Mouse (Mus musculus) hindbrain, embryonic 11.5 days (tissue): ENCODE measurements around the gene Atp6v1g1. TPM values are rescaled to one million over a fixed set of nuclear protein-coding genes. Genes with fewer than 3 reads are reported as not detected.

Experiments used
- ATAC-seq: fragments of 200-750 bp; cut with Nextera tagmentation; 2 replicates; pipeline ENCODE4 v1.8.0; 2017; ENCODE audit warnings: mild to moderate bottlenecking, moderate TSS enrichment, moderate library complexity; ENCODE audit not compliant: low FRiP score
- DNase-seq: peaks from one replicate; pipeline ENCODE4 v3.0.0-alpha.2; 2015; ENCODE audit warnings: low spot score
- H3K27ac ChIP-seq: fragments of 300-500 bp; sonication (generic); 2 replicates; pipeline ENCODE4 v1.5.1; 2014; ENCODE audit warnings: mild to moderate bottlenecking, low read depth, low read length
- H3K27me3 ChIP-seq: fragments of 300-500 bp; sonication (generic); 2 replicates; pipeline ENCODE4 v1.6.1; 2014; ENCODE audit warnings: mild to moderate bottlenecking, low read length, moderate library complexity, mixed read lengths; ENCODE audit not compliant: control insufficient read depth, insufficient read depth
- H3K36me3 ChIP-seq: fragments of 300-500 bp; sonication (generic); 2 replicates; pipeline ENCODE4 v1.6.1; 2014; ENCODE audit warnings: mild to moderate bottlenecking, low read length, moderate library complexity, mixed read lengths; ENCODE audit not compliant: control insufficient read depth, insufficient read depth
- H3K4me1 ChIP-seq: fragments of 300-500 bp; sonication (generic); replicated peaks from 2 replicates; pipeline ENCODE4 v1.6.1; 2014; ENCODE audit warnings: low read length, mixed read lengths; ENCODE audit not compliant: control insufficient read depth, insufficient read depth
- H3K4me2 ChIP-seq: fragments of 300-500 bp; sonication (generic); replicated peaks from 2 replicates; pipeline ENCODE4 v1.6.1; 2014; ENCODE audit warnings: mild to moderate bottlenecking, low read depth, low read length
- H3K4me3 ChIP-seq: fragments of 300-500 bp; sonication (generic); 2 replicates; pipeline ENCODE4 v1.5.1; 2014; ENCODE audit warnings: low read depth, low read length
- H3K9ac ChIP-seq: fragments of 300-500 bp; sonication (generic); 2 replicates; pipeline ENCODE4 v1.6.1; 2014; ENCODE audit warnings: low read depth, low read length
- H3K9me3 ChIP-seq: fragments of 300-500 bp; sonication (generic); 2 replicates; pipeline ENCODE4 v1.6.1; 2016; ENCODE audit warnings: low read length; ENCODE audit not compliant: control insufficient read depth
- WGBS: fragments of 180-500 bp; shearing (Covaris S2); extraction: QIAGEN DNeasy Blood & Tissue Kit; methylation state at CpG from one replicate; pipeline ENCODE4 v1.1.7; 2014; 5-methylcytosine and 5-hydroxymethylcytosine counted together
- polyA plus RNA-seq: library from polyadenylated mRNA; unstranded; fragments of >200 nt; fragmentation: Nextera tagmentation; extraction: Ambion mirVana; gene quantifications from 2 replicates; pipeline ENCODE4 v1.2.1, GENCODE M21; 2014

Gene Atp6v1g1
- polyA plus RNA-seq, 1 experiment from 2014 or later, result 428 TPM

GRCm38 (mm10) chr4:63542209-63542608 lies 2.4 kb upstream of the Atp6v1g1 start:
- no peak overlapping the region for H3K4me2 ChIP-seq
- DNase-seq (no peak), ATAC-seq (no peak)
- no peak overlapping the region for H3K27ac ChIP-seq
- H3K4me1 ChIP-seq, result no peaks in the 10 kb centered on the region; the same call in 1 of the 2 replicates
- WGBS, result 80% methylated on average over 2 of the region's 2 CpGs
- no peaks in the 10 kb centered on the region for H3K9me3 ChIP-seq
- H3K27me3 ChIP-seq, result no peaks in the 10 kb centered on the region
- no peak overlapping the region for H3K4me3 ChIP-seq
- H3K9ac ChIP-seq, result no peak overlapping the region
- H3K36me3 ChIP-seq, result no peaks in the 10 kb centered on the region

GRCm38 (mm10) chr4:63543746-63544493 lies 652 bp upstream of the Atp6v1g1 start:
- WGBS, result 62% methylated on average over 10 of the region's 10 CpGs
- ATAC-seq (peak; percentile 65), DNase-seq (no peak)
- Histone ChIP-seq H3K4me3 (peak overlapping the region; percentile 84; the same call in 1 of the 2 replicates), H3K9ac (peak overlapping the region; percentile 31; the same call in 1 of the 2 replicates), H3K36me3 (no peaks in the 10 kb centered on the region; the same call in 1 of the 2 replicates), H3K4me1 (no peaks in the 10 kb centered on the region; the same call in 1 of the 2 replicates), H3K4me2 (no peak overlapping the region; the same call in 1 of the 2 replicates), H3K27ac (no peak overlapping the region), H3K9me3 (no peaks in the 10 kb centered on the region), H3K27me3 (no peaks in the 10 kb centered on the region)

GRCm38 (mm10) chr4:63545231-63545958 lies 823 bp downstream of the Atp6v1g1 start:
- no peaks in the 10 kb centered on the region; the same call in 1 of the 2 replicates for H3K4me1 ChIP-seq
- 23% methylated on average over 26 of the region's 26 CpGs for WGBS
- DNase-seq (peak; percentile 27), ATAC-seq (no peak)
- H3K36me3 ChIP-seq, result peaks cover 3% of the 10 kb centered on the region; the same call in 1 of the 2 replicates
- peak overlapping the region; percentile 84 for H3K4me3 ChIP-seq
- H3K27ac ChIP-seq, result peak overlapping the region; percentile 82
- H3K9ac ChIP-seq, result peak overlapping the region; percentile 96
- H3K9me3 ChIP-seq, result no peaks in the 10 kb centered on the region
- peak overlapping the region; percentile 66 for H3K4me2 ChIP-seq
- H3K27me3 ChIP-seq, result no peaks in the 10 kb centered on the region

- WGBS, result 80% methylated on average over 6 of the region's 6 CpGs
- Histone ChIP-seq H3K36me3 (peaks cover 8% of the 10 kb centered on the region; the same call in 1 of the 2 replicates), H3K9me3 (no peaks in the 10 kb centered on the region), H3K27me3 (no peaks in the 10 kb centered on the region), H3K4me3 (no peak overlapping the region), H3K27ac (no peak overlapping the region), H3K4me1 (no peaks in the 10 kb centered on the region; the same call in 1 of the 2 replicates), H3K4me2 (peak overlapping the region; percentile 66; the same call in 1 of the 2 replicates), H3K9ac (no peak overlapping the region)
- no peak for DNase-seq
- no peak for ATAC-seq
Measured at GRCm38 (mm10) chr4:63546441-63547055, 2.0 kb downstream of the Atp6v1g1 start.

GRCm38 (mm10) chr4:63547799-63548198 lies 3.2 kb downstream of the Atp6v1g1 start:
- Histone ChIP-seq H3K27me3 (no peaks in the 10 kb centered on the region), H3K9me3 (no peaks in the 10 kb centered on the region), H3K36me3 (peaks cover 13% of the 10 kb centered on the region), H3K27ac (no peak overlapping the region), H3K4me3 (no peak overlapping the region), H3K4me1 (no peaks in the 10 kb centered on the region; the same call in 1 of the 2 replicates), H3K4me2 (no peak overlapping the region), H3K9ac (no peak overlapping the region)
- no peak for ATAC-seq
- DNase-seq, result no peak
- 84% methylated on average over 1 of the region's 1 CpGs for WGBS

GRCm38 (mm10) chr4:63548491-63548890 lies 3.9 kb downstream of the Atp6v1g1 start:
- H3K36me3 ChIP-seq, result peaks cover 16% of the 10 kb centered on the region
- 93% methylated on average over 3 of the region's 3 CpGs for WGBS
- H3K27ac ChIP-seq, result no peak overlapping the region

GRCm38 (mm10) chr4:63550908-63551307 lies 6.3 kb downstream of the Atp6v1g1 start:
- H3K4me1 ChIP-seq, result no peaks in the 10 kb centered on the region; the same call in 1 of the 2 replicates
- H3K27me3 ChIP-seq, result 0 out of 2 replicates have a peak, but pooled peaks cover 2% of the 10 kb centered on the region
- H3K36me3 ChIP-seq, result peaks cover 16% of the 10 kb centered on the region
- no peak overlapping the region for H3K27ac ChIP-seq
- no peak for ATAC-seq
- H3K9ac ChIP-seq, result no peak overlapping the region
- no peak overlapping the region for H3K4me2 ChIP-seq
- H3K4me3 ChIP-seq, result no peak overlapping the region
- DNase-seq, result no peak
- no peaks in the 10 kb centered on the region for H3K9me3 ChIP-seq
- 92% methylated on average over 3 of the region's 3 CpGs for WGBS

More at GRCm38 (mm10) chr4:63548491-63548890, 3.9 kb downstream of the Atp6v1g1 start:
- H3K27me3 ChIP-seq, result no peaks in the 10 kb centered on the region
- H3K9me3 ChIP-seq, result no peaks in the 10 kb centered on the region
- H3K4me3 ChIP-seq, result no peak overlapping the region
- no peaks in the 10 kb centered on the region; the same call in 1 of the 2 replicates for H3K4me1 ChIP-seq
- DNase-seq, result no peak
- no peak for ATAC-seq
- H3K9ac ChIP-seq, result no peak overlapping the region
- no peak overlapping the region for H3K4me2 ChIP-seq

GRCm38 (mm10) chr4:63552865-63553264 lies 8.3 kb downstream of the Atp6v1g1 start:
- Histone ChIP-seq H3K36me3 (peaks cover 16% of the 10 kb centered on the region), H3K9me3 (no peaks in the 10 kb centered on the region), H3K27me3 (0 out of 2 replicates have a peak, but pooled peaks cover 2% of the 10 kb centered on the region), H3K4me1 (no peaks in the 10 kb centered on the region), H3K9ac (no peak overlapping the region), H3K4me3 (no peak overlapping the region), H3K27ac (no peak overlapping the region), H3K4me2 (no peak overlapping the region)
- ATAC-seq (no peak), DNase-seq (no peak)
- WGBS, result 85% methylated on average over 1 of the region's 1 CpGs
